Mouse (Mus musculus) C2C12 (cell line): ENCODE results near the gene Mllt3.

Source experiments
- CTCF ChIP-seq: IDR thresholded peaks from one replicate; pipeline ENCODE4 v1.5.1; 2011; ENCODE audit not compliant: control insufficient read depth, insufficient read depth, insufficient read length
- MAX ChIP-seq: IDR thresholded peaks from one replicate; pipeline ENCODE4 v1.6.1; 2011; ENCODE audit warnings: mild to moderate bottlenecking, control low read depth
- MYOD1 ChIP-seq: IDR thresholded peaks from one replicate; pipeline ENCODE4 v1.6.1; 2011; ENCODE audit warnings: low read depth; ENCODE audit not compliant: control insufficient read depth, insufficient read length
- USF1 ChIP-seq: IDR thresholded peaks from one replicate; pipeline ENCODE4 v1.6.1; 2011; ENCODE audit warnings: low read depth, mild to moderate bottlenecking, control low read depth, moderate library complexity

DNA sequence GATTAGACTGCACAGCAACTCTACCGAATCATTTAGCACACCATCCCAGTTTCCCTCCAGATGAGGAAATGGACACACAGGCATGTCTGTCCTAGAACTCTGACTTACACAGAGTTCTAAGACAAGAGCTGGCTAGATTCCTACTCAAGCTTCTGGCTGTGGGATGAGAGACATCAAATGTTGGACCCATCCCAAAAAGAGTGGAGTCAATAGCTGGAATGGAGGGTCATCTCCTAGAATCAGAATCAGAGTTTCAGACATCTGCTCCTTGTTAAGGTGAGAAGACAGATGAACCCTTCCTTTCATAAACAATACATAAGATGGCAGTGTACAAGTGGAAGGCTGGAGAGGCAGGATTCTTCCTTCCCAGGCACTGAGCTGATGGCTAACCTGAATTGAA, 214.9 kb downstream of the Mllt3 start:
- TF ChIP-seq CTCF (no peak), USF1 (no peak), MYOD1 (no peak), MAX (no peak)
